Mouse (Mus musculus) bone marrow macrophage, adult 2 months (primary cell): ENCODE measurements at regions not wholly inside any gene's neighbourhood (a gene's known extent, or its start where the extent isn't known, plus 50 kb on each side); places are given as distances from the start of the nearest gene placed in this dataset.

Source experiments
- CTCF ChIP-seq: IDR thresholded peaks from 2 replicates; pipeline ENCODE4 v1.5.1; 2012; ENCODE audit warnings: low read depth, mild to moderate bottlenecking, low read length, moderate library complexity
- POLR2A ChIP-seq: IDR thresholded peaks from 2 replicates; pipeline ENCODE4 v1.6.1; 2012; ENCODE audit warnings: mild to moderate bottlenecking, low read depth, low read length, borderline replicate concordance

GRCm38 (mm10) chr4:31583495-31583894 lies 380.4 kb upstream of the Map3k7 start:
- TF ChIP-seq CTCF: no peak
- TF ChIP-seq POLR2A: no peak
